Mouse (Mus musculus) forebrain, embryonic 14.5 days (tissue): ENCODE measurements around the gene Itih2. TPM values are rescaled to one million over a fixed set of nuclear protein-coding genes. Genes with fewer than 3 reads are reported as not detected.
A peak's percentile ranks its signal among the peaks of the same experiment; 100 is the strongest.

Experiments
- ATAC-seq: fragments of 200-750 bp; cut with Nextera tagmentation; 2 replicates; pipeline ENCODE4 v1.8.0; 2017; ENCODE audit warnings: mild to moderate bottlenecking, moderate library complexity
- DNase-seq: peaks from one replicate; pipeline ENCODE4 v3.0.0-alpha.2; 2015; ENCODE audit warnings: low spot score
- H3K27ac ChIP-seq: fragments of 300-500 bp; sonication (generic); 2 replicates; pipeline ENCODE4 v1.5.1; 2014; ENCODE audit warnings: low read depth, mild to moderate bottlenecking, control low read depth, low read length, moderate library complexity
- H3K27me3 ChIP-seq: fragments of 300-500 bp; sonication (generic); replicated peaks from 2 replicates; pipeline ENCODE4 v1.6.1; 2014; ENCODE audit warnings: low read length, control low read depth, mixed read lengths; ENCODE audit not compliant: control insufficient read depth, insufficient read depth
- H3K36me3 ChIP-seq: fragments of 300-500 bp; sonication (generic); 2 replicates; pipeline ENCODE4 v1.6.1; 2014; ENCODE audit warnings: low read length, control low read depth; ENCODE audit not compliant: control insufficient read depth, insufficient read depth
- H3K4me1 ChIP-seq: fragments of 300-500 bp; sonication (generic); 2 replicates; pipeline ENCODE4 v1.6.1; 2014; ENCODE audit warnings: antibody characterized with exemption, low read length, control low read depth; ENCODE audit not compliant: control insufficient read depth, insufficient read depth
- H3K4me2 ChIP-seq: fragments of 300-500 bp; sonication (generic); 2 replicates; pipeline ENCODE4 v1.6.1; 2014; ENCODE audit warnings: mild to moderate bottlenecking, control low read depth, low read length
- H3K4me3 ChIP-seq: fragments of 300-500 bp; sonication (generic); 2 replicates; pipeline ENCODE4 v1.5.1; 2014; ENCODE audit warnings: low read depth, low read length, control low read depth
- H3K9ac ChIP-seq: fragments of 300-500 bp; sonication (generic); 2 replicates; pipeline ENCODE4 v1.6.1; 2014; ENCODE audit warnings: mild to moderate bottlenecking, low read length, control low read depth, moderate library complexity
- H3K9me3 ChIP-seq: fragments of 300-500 bp; sonication (generic); replicated peaks from 2 replicates; pipeline ENCODE4 v1.6.1; 2016; ENCODE audit warnings: low read length, control low read depth, mixed read lengths; ENCODE audit not compliant: control insufficient read depth
- WGBS: fragments of 180-500 bp; shearing (Covaris S2); extraction: QIAGEN DNeasy Blood & Tissue Kit; methylation state at CpG from one replicate; pipeline ENCODE4 v1.1.7; 2014; 5-methylcytosine and 5-hydroxymethylcytosine counted together
- polyA plus RNA-seq: library from polyadenylated mRNA; unstranded; fragments of >200 nt; fragmentation: Nextera tagmentation; extraction: Ambion mirVana; gene quantifications from 2 replicates; pipeline ENCODE4 v1.2.1, GENCODE M21; 2014

Gene Itih2
- 1.4 and 3.0 TPM in 2 replicates for polyA plus RNA-seq

DNA sequence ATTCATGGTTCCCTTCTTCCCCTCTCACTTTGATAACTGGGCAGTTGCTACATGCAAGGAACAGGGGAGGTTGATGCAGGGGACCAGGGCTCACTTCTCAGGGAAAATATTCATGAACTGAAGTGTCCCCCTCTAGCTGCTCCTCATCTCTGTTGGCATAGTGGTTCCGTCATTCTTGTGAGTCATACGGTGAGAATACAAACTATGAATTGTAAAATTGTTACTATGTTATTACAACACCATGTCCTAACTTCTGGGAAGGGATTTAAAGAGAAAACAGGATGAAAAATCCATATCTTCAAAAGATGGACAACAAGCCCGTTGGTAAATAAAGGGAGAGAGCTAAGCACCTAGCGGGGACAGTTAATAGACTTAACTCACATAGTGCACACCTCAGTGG lies at the start of gene Itih2:
Itih2 (minus strand) TSS at position 101 of the 400 bp plus-strand sequence.
- H3K4me1 ChIP-seq: no peaks in the 10 kb centered on the region
- H3K4me3 ChIP-seq: no peak within 1 kb of the TSS
- H3K9me3 ChIP-seq: no peaks in the 10 kb centered on the region
- ATAC-seq (no peak), DNase-seq (no peak)
- no peak within 1 kb of the TSS for H3K9ac ChIP-seq
- H3K27me3 ChIP-seq: no peaks in the 10 kb centered on the region
- 93% methylated on average over 4 of the region's 4 CpGs for WGBS
- no peak within 1 kb of the TSS for H3K4me2 ChIP-seq
- no peak within 1 kb of the TSS for H3K27ac ChIP-seq
- no peaks in the 10 kb centered on the region for H3K36me3 ChIP-seq

DNA sequence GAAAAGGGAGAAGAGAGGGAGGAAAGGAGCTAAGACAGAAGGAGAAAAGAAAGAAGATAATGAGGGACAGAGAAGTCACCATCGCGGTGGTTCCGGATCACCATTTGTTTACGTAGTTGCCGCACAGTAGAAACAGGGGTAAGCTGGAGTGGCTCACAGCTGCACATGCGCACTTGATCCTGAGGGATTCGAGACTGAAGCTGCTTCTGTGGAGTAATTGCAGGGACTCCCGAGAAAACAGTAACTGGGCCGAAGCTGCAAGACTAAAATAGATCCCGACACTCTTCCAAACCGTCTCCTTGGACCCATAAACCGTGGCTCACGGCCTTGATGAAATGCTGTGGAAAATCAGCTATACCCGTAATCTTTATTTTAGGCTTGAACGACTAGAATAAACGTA lies 38.8 kb upstream of the Itih2 start:
- Histone ChIP-seq H3K36me3 (no peaks in the 10 kb centered on the region), H3K4me3 (no peak overlapping the region), H3K4me2 (no peak overlapping the region), H3K4me1 (no peaks in the 10 kb centered on the region), H3K27me3 (no peaks in the 10 kb centered on the region), H3K9ac (no peak overlapping the region), H3K9me3 (no peaks in the 10 kb centered on the region), H3K27ac (no peak overlapping the region)
- no peak for DNase-seq
- no peak for ATAC-seq
- 94% methylated on average over 16 of the region's 16 CpGs for WGBS

DNA sequence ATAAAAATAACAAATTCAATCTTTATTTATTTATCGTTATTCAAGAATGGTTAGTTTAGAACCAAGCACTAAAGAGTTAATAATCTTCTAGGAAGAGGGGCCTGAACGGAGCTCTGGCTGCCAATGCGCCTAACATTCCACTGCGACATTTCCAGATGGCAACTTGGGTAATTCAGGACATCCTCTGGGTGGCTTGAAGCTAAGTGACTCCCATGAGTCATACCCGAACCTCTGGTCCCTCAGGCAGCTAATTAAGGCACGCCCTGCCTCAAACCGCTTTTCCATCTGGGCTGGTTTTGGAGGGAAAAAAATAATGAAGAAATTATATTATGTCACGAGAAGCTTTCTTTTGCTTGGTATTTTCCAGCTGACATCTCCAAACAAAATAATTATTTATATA lies 36.8 kb upstream of the Itih2 start:
- no peak overlapping the region for H3K27ac ChIP-seq
- no peak overlapping the region for H3K9ac ChIP-seq
- 68% methylated on average over 8 of the region's 8 CpGs for WGBS
- H3K36me3 ChIP-seq: no peaks in the 10 kb centered on the region
- ATAC-seq (no peak), DNase-seq (no peak)
- no peaks in the 10 kb centered on the region for H3K27me3 ChIP-seq
- no peaks in the 10 kb centered on the region for H3K4me1 ChIP-seq
- no peak overlapping the region for H3K4me3 ChIP-seq
- H3K9me3 ChIP-seq: no peaks in the 10 kb centered on the region
- no peak overlapping the region for H3K4me2 ChIP-seq

DNA sequence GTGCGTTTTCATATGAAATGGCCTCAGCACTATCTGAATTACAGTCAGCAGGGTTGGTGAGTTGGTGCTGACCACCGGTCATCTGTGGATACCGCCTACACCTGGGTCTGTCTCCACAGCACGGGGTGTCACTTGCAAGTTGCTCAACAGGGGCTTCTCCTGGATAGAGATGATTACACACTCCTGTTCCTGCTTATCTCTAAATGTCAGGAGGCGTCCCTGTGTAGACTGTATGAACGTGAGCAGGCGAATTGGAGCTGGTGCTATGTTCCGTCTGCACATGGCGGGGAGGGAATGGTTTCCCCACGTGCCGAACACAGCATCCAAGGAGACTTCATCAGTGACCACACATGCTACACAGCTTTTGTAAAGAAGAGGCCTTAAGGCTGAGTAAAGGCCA lies 36.1 kb upstream of the Itih2 start:
- no peaks in the 10 kb centered on the region for H3K36me3 ChIP-seq
- H3K27ac ChIP-seq: no peak overlapping the region
- no peaks in the 10 kb centered on the region for H3K4me1 ChIP-seq
- ATAC-seq (no peak), DNase-seq (no peak)
- no peak overlapping the region for H3K4me2 ChIP-seq
- H3K9me3 ChIP-seq: no peaks in the 10 kb centered on the region
- no peaks in the 10 kb centered on the region for H3K27me3 ChIP-seq
- no peak overlapping the region for H3K9ac ChIP-seq
- no peak overlapping the region for H3K4me3 ChIP-seq
- WGBS: 94% methylated on average over 11 of the region's 11 CpGs

DNA sequence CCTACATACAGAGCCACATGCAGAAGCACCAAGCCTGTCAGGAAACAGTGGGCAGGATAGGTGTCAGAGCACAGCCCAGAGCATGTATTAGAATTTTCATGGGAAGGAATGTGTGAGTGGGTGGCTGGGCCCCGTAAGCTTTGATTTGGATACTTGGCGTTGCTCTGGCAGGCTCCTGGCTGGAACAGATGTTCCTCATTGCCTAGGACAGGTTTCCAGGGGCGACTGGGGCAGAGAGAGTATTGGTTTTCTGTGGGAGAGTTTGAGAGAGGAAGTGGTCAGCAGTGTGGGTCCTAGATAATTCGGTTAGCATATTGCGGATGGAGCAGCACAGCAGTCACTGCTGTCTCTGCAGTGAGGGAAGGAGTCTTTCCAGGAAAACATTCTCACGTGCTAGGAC lies 35.4 kb upstream of the Itih2 start:
- Histone ChIP-seq H3K36me3 (no peaks in the 10 kb centered on the region), H3K27ac (no peak overlapping the region), H3K4me1 (no peaks in the 10 kb centered on the region), H3K9ac (no peak overlapping the region), H3K27me3 (no peaks in the 10 kb centered on the region), H3K4me2 (no peak overlapping the region), H3K9me3 (no peaks in the 10 kb centered on the region), H3K4me3 (no peak overlapping the region)
- WGBS: 79% methylated on average over 6 of the region's 6 CpGs
- no peak for ATAC-seq
- DNase-seq: no peak

DNA sequence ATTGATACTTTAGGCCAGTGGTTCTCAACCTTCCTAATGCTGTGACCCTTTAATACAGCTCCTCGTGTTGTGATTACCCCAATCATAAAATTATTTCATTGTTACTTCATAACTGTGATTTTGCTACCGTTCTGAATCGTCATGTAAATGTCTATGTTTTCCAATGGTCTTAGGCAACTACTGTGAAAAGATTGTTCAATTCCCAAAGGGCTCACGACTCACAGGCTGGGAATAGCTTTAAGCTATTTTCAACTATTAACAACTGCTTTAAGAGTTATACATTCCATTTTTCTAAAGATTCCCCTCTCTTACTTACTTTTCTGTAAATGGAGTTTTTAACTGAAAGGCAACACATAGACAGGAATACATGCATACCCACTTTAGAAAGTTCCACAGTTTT lies 30.8 kb upstream of the Itih2 start:
- 91% methylated on average over 4 of the region's 4 CpGs for WGBS
- Histone ChIP-seq H3K4me2 (no peak overlapping the region), H3K27ac (no peak overlapping the region), H3K9ac (no peak overlapping the region), H3K4me1 (no peaks in the 10 kb centered on the region), H3K4me3 (no peak overlapping the region), H3K36me3 (no peaks in the 10 kb centered on the region), H3K9me3 (no peaks in the 10 kb centered on the region), H3K27me3 (no peaks in the 10 kb centered on the region)
- ATAC-seq (no peak), DNase-seq (no peak)

DNA sequence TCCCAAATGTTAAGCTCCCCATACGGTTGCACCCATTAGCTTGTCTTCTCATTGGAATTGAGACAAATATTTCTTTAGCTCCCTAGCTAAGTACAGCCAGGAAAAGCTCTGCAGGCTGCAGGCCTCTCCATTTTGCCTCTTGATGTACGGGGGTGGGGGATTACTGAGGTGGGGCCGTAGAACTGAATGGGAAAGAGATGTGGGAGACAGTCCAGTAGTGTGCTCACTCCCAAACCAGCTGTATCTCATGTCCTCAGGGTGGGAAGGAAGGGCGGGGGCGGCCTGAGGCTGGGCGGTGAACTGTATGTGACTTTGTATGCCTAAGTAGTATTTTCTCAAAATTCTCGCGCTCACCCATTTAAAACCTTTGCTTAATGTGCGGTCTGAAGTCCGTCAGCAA lies 26.0 kb upstream of the Itih2 start:
- no peaks in the 10 kb centered on the region for H3K9me3 ChIP-seq
- no peak for DNase-seq
- H3K36me3 ChIP-seq: no peaks in the 10 kb centered on the region
- ATAC-seq: no peak
- H3K9ac ChIP-seq: no peak overlapping the region
- H3K4me1 ChIP-seq: peaks cover 5% of the 10 kb centered on the region
- H3K4me3 ChIP-seq: no peak overlapping the region
- 86% methylated on average over 10 of the region's 10 CpGs for WGBS
- no peak overlapping the region for H3K4me2 ChIP-seq
- H3K27ac ChIP-seq: no peak overlapping the region
- H3K27me3 ChIP-seq: no peaks in the 10 kb centered on the region

DNA sequence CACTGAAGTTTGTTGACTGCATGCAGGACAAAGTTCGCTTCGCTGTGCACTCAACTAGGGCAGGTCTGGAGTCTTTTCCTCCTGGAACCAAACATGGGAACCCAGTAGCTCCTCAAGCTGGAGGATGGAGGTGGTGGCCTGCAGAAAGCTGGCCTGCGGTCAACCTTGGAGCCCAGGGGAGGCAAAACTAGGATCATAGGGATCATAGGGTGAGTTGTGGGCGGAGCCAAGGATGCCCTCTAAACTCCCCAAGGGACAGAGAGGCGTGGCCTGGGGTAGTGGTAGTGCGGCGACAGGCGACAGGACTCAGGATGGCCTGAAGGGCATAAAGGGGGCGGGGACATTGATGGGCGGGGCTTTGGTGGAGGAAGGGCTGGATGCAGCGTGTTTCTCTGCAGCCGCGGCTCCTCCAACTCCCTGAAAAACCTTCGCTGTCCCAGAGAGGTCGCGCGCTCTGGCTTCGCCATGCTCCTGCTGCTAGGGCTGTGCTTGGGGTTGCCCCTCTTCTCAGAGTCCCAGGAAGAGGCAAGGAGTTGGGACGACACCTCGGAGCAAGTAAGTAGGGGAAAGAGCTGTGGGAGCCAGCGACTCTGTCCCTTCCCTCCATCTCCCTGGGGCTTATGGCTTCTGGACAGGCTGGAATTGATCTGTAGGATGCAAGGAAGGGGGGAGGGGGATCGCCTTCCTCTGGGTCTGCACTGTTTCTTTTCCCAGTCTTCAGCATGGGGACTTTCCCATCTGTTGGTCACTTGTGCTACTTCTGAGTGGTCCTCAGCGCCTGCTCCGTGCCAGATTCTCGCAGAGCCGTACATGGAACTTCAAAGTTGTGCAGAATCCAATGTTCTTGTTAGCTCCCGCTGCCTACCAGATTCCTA lies 22.2 kb upstream of the Itih2 start, which contains the start of gene Itih5:
Itih5 (plus strand) TSS at position 371 of the 875 bp plus-strand sequence.
- WGBS: 8% methylated on average over 27 of the region's 27 CpGs
- no peak within 1 kb of the TSS for H3K27ac ChIP-seq
- H3K36me3 ChIP-seq: no peaks in the 10 kb centered on the region
- H3K27me3 ChIP-seq: no peaks in the 10 kb centered on the region
- peak; percentile 50 for DNase-seq
- peak within 1 kb of the TSS; percentile 76 for H3K4me2 ChIP-seq
- H3K4me3 ChIP-seq: peak within 1 kb of the TSS; percentile 33
- peak; percentile 79 for ATAC-seq
- no peaks in the 10 kb centered on the region for H3K9me3 ChIP-seq
- peaks cover 5% of the 10 kb centered on the region for H3K4me1 ChIP-seq
- peak within 1 kb of the TSS; percentile 50 for H3K9ac ChIP-seq

DNA sequence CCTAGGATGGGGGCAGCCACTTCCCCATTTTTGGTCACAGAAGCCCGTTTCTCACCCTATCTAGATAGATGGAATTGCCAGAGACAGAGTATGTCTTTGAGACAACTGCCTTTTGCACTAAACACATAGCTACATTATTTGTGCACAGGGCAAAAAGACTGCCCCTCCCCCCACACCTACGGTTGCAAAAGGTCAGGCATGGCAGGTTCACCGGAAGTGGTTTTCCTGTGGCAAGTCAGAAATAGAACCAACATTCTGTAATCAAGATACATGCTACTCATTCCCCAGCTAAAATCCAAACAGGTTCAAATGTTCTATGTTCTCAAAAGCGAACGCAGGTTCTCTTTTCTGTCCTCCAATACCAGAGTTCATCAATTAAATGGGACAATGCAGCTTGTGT lies 21.4 kb upstream of the Itih2 start:
- no peak for ATAC-seq
- DNase-seq: no peak
- WGBS: 85% methylated on average over 5 of the region's 5 CpGs
- Histone ChIP-seq H3K36me3 (no peaks in the 10 kb centered on the region), H3K4me2 (no peak overlapping the region), H3K27me3 (no peaks in the 10 kb centered on the region), H3K4me1 (peaks cover 5% of the 10 kb centered on the region), H3K9me3 (no peaks in the 10 kb centered on the region), H3K27ac (no peak overlapping the region), H3K4me3 (no peak overlapping the region), H3K9ac (no peak overlapping the region)
